Mouse (Mus musculus) left cerebral cortex, adult 2 months (tissue): ENCODE measurements around the gene Rassf8. TPM values are rescaled to one million over a fixed set of nuclear protein-coding genes. Genes with fewer than 3 reads are reported as not detected.
A peak's percentile ranks its signal among the peaks of the same experiment; 100 is the strongest.

Experiments
- DNase-seq, 2 experiments: peaks; one replicate each; pipeline ENCODE4 v3.0.0; 2021 to 2022; ENCODE audit warnings: low spot score in 2 of 2, mixed read lengths in 1 of 2; ENCODE audit errors: extremely low spot score in 1 of 2
- H3K27ac ChIP-seq: fragments of 200-600 bp; 2 replicates; pipeline ENCODE4 v1.8.1; 2022
- H3K4me3 ChIP-seq: fragments of 200-600 bp; 2 replicates; pipeline ENCODE4 v1.8.1; 2022
- CTCF ChIP-seq: fragments of 200-600 bp; IDR thresholded peaks from 2 replicates; pipeline ENCODE4 v1.8.1; 2022; ENCODE audit warnings: antibody characterized with exemption, mild to moderate bottlenecking, moderate library complexity
- intact Hi-C: fragments of 180-260 bp; cut with DNase I; formaldehyde crosslinking; loops from one replicate; pipeline ENCODE4 v1.15.1; 2025
- total RNA-seq, 2 experiments: library from RNA; stranded (reverse); gene quantifications; 2 replicates each; pipeline ENCODE4 v1.2.3; 2021

The Rassf8 gene
- total RNA-seq, 2 experiments from 2014 or later, result 19.3 to 19.5 TPM

DNA sequence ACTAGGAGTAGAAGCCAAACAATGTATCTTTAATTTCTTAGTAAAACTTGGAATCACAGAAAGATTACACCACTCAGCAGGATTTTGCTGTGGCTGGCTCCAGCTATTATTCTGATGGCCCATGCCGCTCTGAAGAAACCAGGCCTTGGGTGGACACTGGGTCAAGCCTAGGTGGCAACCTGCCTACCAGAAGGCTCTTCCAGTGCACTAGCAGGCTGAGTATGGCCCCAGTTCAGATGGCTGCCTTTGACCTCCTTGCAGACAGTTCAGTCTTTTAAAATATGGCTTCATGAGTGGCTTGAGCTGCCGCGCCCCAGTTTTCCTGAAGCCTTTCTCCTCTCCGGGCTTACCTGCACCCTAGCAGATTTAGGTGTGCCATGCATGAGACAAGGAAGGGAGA, 43.2 kb downstream of the Rassf8 start:
- H3K27ac ChIP-seq, result no peak overlapping the region
- no peak for TF ChIP-seq CTCF
- DNase-seq, result no peak
- intact Hi-C loops, result no loop called here
- H3K4me3 ChIP-seq, result no peak overlapping the region

GRCm38 (mm10) chr6:145792373-145792772, 45.8 kb downstream of the Rassf8 start:
- TF ChIP-seq CTCF, result no peak
- no peak for DNase-seq
- no peak overlapping the region for H3K4me3 ChIP-seq
- intact Hi-C loops, result loop anchor here (2.0 kb wide), 2 partner anchors 46 to 352 kb away; partner anchors contain the start of gene Rassf8
- no peak overlapping the region for H3K27ac ChIP-seq

GRCm38 (mm10) chr6:145793109-145793593, 46.6 kb downstream of the Rassf8 start:
- TF ChIP-seq CTCF, result peak; percentile 79
- peak; percentile 36 to 43 for DNase-seq
- intact Hi-C loops, result loop anchor here (1.0 to 2.0 kb wide), 3 partner anchors 46 to 433 kb away; partner anchors contain the start of gene Rassf8
- no peak overlapping the region for H3K27ac ChIP-seq
- H3K4me3 ChIP-seq, result no peak overlapping the region

DNA sequence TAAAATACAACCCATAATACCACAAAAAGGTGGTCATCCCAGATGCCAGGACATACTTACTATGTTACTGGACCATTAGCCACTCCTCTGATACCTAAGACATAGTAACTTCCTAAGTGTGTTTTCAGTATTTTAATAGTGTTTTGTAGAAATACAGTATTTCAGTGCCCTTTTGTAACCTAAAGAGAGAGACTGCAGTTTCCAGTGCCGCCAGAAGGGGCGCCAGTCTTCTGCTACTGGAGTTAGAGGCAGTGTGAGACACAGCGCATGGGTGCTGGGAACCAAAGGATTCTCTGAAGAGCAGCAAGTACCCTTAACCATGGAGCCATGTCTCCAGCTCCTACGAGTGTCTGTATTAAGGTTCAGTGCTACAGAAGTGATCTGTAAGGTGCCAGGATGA, 48.1 kb downstream of the Rassf8 start:
- no peak for DNase-seq
- H3K27ac ChIP-seq, result no peak overlapping the region
- TF ChIP-seq CTCF, result peak; percentile 37
- intact Hi-C loops, result no loop called here
- no peak overlapping the region for H3K4me3 ChIP-seq

DNA sequence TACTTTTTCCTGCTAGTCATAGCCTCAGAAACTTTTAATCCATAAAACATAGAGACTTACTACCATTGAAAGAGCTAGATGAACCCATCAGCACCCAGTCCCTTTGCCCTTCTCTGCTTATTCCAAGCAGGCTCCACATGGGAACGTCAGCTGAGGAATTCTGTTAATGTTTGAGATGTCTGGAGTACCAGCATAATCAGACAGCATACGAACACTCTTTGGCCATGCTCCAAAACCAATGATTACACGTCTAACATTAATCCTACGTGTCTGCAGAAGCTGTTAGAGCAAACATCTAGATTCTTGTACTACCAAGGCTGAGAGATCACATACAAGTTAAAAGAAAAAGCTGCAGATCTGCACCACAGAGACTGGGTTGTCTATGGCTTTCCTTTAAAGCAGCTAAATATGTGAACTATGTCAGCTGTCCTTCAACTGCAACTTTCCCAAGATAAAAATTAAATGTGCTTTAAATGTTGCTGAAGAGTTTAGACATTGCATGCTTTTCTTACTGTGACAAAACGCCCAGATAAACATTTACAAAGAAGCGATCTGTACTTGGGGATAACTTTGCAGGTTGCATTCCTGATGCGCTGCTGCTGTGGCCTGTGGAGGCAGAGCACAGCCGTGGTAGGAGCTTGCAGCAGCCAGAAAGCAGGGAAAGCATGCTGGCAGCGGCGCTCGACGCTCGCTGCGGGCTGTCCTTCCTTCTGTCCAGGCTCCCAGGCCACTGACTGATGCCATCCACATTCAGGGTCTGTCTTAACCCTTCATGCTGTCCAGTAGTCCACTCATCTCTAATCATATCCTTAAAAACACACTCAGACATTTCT, 49.9 kb downstream of the Rassf8 start:
- no peak for TF ChIP-seq CTCF
- DNase-seq, result no peak
- no peak overlapping the region for H3K4me3 ChIP-seq
- no peak overlapping the region for H3K27ac ChIP-seq
- intact Hi-C loops, result no loop called here

- intact Hi-C loops, result no loop called here
- DNase-seq, result no peak
- TF ChIP-seq CTCF, result no peak
These were observed 51.1 kb downstream of the Rassf8 start for GRCm38 (mm10) chr6:145797692-145798091.

DNA sequence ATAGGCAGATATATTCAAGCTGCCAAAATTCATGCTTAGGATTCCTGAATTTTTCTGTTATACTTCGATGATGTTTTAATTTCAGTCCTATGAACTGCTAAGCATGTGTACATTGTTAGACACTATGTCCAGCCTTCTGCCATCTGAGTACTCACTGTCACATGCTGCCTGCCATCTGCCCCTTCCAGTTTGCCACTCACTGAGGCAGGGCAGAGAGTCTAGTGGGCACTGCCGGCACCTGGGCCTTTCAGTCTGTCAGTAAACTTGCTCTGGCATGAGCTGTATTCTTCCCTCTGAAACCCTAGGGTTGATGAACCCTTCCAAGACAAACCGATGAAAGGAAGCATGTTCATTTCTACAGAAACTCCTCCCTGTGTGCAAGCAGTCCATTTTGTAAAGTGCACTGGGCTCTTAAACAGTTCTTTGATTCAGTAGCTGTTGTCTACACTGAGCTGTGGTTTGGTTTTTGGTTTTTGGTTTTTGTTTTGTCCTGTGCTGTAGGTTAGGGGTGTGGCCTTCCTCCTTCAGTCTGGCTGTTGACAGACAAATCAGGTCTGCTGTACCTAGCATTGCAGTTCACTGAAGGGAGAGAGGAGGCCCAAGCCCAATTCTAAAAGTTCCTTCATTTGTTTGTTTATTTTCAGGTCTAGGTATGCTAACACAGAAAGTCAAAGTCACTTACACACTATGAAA, 55.4 kb downstream of the Rassf8 start:
- no peak for DNase-seq
- no peak overlapping the region for H3K27ac ChIP-seq
- no peak for TF ChIP-seq CTCF
- no peak overlapping the region for H3K4me3 ChIP-seq
- intact Hi-C loops, result no loop called here

More at GRCm38 (mm10) chr6:145797692-145798091, 51.1 kb downstream of the Rassf8 start:
- H3K27ac ChIP-seq, result no peak overlapping the region
- H3K4me3 ChIP-seq, result no peak overlapping the region

- TF ChIP-seq CTCF, result no peak
- intact Hi-C loops, result no loop called here
- Histone ChIP-seq H3K27ac (no peak overlapping the region), H3K4me3 (no peak overlapping the region)
- DNase-seq, result no peak
These were observed 56.3 kb downstream of the Rassf8 start for GRCm38 (mm10) chr6:145802881-145803280.

DNA sequence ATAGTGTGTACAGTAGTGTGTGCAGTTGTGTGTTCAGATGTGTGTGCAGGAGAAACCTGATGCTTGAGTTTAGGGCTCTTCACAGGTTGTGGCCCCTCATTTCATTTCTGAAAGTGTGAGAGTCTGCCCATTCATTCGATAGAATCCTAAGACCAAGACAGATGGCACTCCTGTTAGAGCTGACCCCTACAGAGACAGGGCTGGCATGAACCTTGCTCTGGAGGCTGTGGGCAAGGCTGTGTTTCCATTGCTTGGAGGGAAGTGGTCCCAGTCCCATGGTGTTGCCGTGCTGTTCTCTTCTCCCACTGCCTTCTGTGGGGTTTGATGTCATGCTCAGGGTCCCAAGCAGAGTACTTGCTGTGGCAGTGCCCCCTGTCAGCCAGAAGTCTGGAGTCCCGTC, 57.7 kb downstream of the Rassf8 start:
- Histone ChIP-seq H3K4me3 (no peak overlapping the region), H3K27ac (no peak overlapping the region)
- DNase-seq, result no peak
- TF ChIP-seq CTCF, result no peak
- intact Hi-C loops, result no loop called here

- no peak for DNase-seq
- intact Hi-C loops, result no loop called here
These were observed 60.2 kb downstream of the Rassf8 start for GRCm38 (mm10) chr6:145806784-145807183.

DNA sequence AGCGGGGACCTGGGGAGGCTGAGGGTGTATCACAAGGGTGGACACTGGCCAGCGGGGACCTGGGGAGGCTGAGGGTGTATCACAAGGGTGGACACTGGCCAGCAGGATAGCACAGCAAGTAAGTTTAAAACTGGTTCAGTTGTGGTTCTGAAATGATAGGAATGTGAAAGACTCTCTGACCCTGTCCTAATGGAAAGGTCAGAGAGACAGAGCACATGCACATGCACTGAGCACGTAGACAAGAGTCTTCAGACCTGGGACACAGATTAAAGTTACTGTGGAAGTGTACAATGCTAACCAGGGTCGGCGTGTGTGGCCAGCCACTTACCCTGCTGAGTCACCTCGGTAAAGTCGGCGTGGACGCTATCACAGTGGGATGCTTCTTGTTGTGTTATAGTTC, 61.4 kb downstream of the Rassf8 start:
- DNase-seq, result no peak
- intact Hi-C loops, result no loop called here
- H3K4me3 ChIP-seq, result no peak overlapping the region
- no peak for TF ChIP-seq CTCF
- no peak overlapping the region for H3K27ac ChIP-seq

More at GRCm38 (mm10) chr6:145806784-145807183, 60.2 kb downstream of the Rassf8 start:
- Histone ChIP-seq H3K4me3 (no peak overlapping the region), H3K27ac (no peak overlapping the region)
- no peak for TF ChIP-seq CTCF

GRCm38 (mm10) chr6:145809566-145809965, 63.0 kb downstream of the Rassf8 start:
- no peak for DNase-seq
- Histone ChIP-seq H3K27ac (no peak overlapping the region), H3K4me3 (no peak overlapping the region)
- no peak for TF ChIP-seq CTCF
- intact Hi-C loops, result no loop called here
